Mouse (Mus musculus): ENCODE results near the gene Hira.

GRCm38 (mm10) chr16:18952813-18953212 is 76.0 kb downstream of the Hira start:
- TF ChIP-seq CTCF (IDR thresholded peaks at IDR 0.05; ENCODE audit: control insufficient read depth, insufficient read depth, insufficient read length) (no peak), MAX (IDR thresholded peaks at IDR 0.05) (no peak), CEBPB (IDR thresholded peaks at IDR 0.05; ENCODE audit: low read depth) (no peak)
